Mouse (Mus musculus): ENCODE measurements around the gene Comt.

The Comt gene

GRCm38 (mm10) chr16:18362948-18363347 is 63.7 kb downstream of the Comt start:
- DNase-seq (ENCODE audit: low read depth in 1 of 2, low spot score in 2 of 2) = no peak

- no peak for DNase-seq (ENCODE audit: low read depth in 1 of 2, low spot score in 2 of 2)
Observed at GRCm38 (mm10) chr16:18360151-18360805, 66.4 kb downstream of the Comt start.

- no peak for DNase-seq (ENCODE audit: low read depth in 1 of 2, low spot score in 2 of 2)
Observed at GRCm38 (mm10) chr16:18357977-18358376, 68.7 kb downstream of the Comt start.

- DNase-seq (ENCODE audit: low read depth in 1 of 2, low spot score in 2 of 2) = no peak
Observed at GRCm38 (mm10) chr16:18356961-18357360, 69.7 kb downstream of the Comt start.

Measured in monocyte, adult 2 months (primary cell).